Mouse (Mus musculus) midbrain, embryonic 14.5 days (tissue): ENCODE results near the gene Zc3h12d. TPM values are rescaled to one million over a fixed set of nuclear protein-coding genes. Genes with fewer than 3 reads are reported as not detected.
A peak's percentile ranks its signal among the peaks of the same experiment; 100 is the strongest.

ENCODE experiments used
- ATAC-seq: fragments of 200-750 bp; cut with Nextera tagmentation; 2 replicates; pipeline ENCODE4 v1.8.0; 2017; ENCODE audit warnings: moderate number of reproducible peaks, moderate library complexity; ENCODE audit not compliant: low FRiP score, low TSS enrichment
- DNase-seq: peaks from one replicate; pipeline ENCODE4 v3.0.0-alpha.2; 2015
- H3K27ac ChIP-seq: fragments of 300-500 bp; sonication (generic); replicated peaks from 2 replicates; pipeline ENCODE4 v1.5.1; 2014; ENCODE audit warnings: mild to moderate bottlenecking, low read depth, low read length, moderate library complexity
- H3K27me3 ChIP-seq: fragments of 300-500 bp; sonication (generic); 2 replicates; pipeline ENCODE4 v1.6.1; 2014; ENCODE audit warnings: low read length, control low read depth, mixed read lengths; ENCODE audit not compliant: control insufficient read depth, insufficient read depth
- H3K36me3 ChIP-seq: fragments of 300-500 bp; sonication (generic); 2 replicates; pipeline ENCODE4 v1.6.1; 2014; ENCODE audit warnings: low read length, control low read depth; ENCODE audit not compliant: control insufficient read depth, insufficient read depth
- H3K4me1 ChIP-seq: fragments of 300-500 bp; sonication (generic); 2 replicates; pipeline ENCODE4 v1.6.1; 2014; ENCODE audit warnings: mild to moderate bottlenecking, antibody characterized with exemption, low read length, control low read depth; ENCODE audit not compliant: control insufficient read depth, insufficient read depth
- H3K4me2 ChIP-seq: fragments of 300-500 bp; sonication (generic); 2 replicates; pipeline ENCODE4 v1.6.1; 2014; ENCODE audit warnings: mild to moderate bottlenecking, low read length, moderate library complexity
- H3K4me3 ChIP-seq: fragments of 300-500 bp; sonication (generic); replicated peaks from 2 replicates; pipeline ENCODE4 v1.5.1; 2014; ENCODE audit warnings: low read depth, low read length
- H3K9ac ChIP-seq: fragments of 300-500 bp; sonication (generic); replicated peaks from 2 replicates; pipeline ENCODE4 v1.6.1; 2014; ENCODE audit warnings: mild to moderate bottlenecking, low read length, moderate library complexity
- H3K9me3 ChIP-seq: fragments of 300-500 bp; sonication (generic); 2 replicates; pipeline ENCODE4 v1.6.1; 2016; ENCODE audit warnings: low read length, control low read depth, mixed read lengths; ENCODE audit not compliant: control insufficient read depth
- WGBS: fragments of 180-500 bp; shearing (Covaris S2); extraction: QIAGEN DNeasy Blood & Tissue Kit; methylation state at CpG from one replicate; pipeline ENCODE4 v1.1.7; 2014; 5-methylcytosine and 5-hydroxymethylcytosine counted together
- polyA plus RNA-seq: library from polyadenylated mRNA; unstranded; fragments of >200 nt; fragmentation: Nextera tagmentation; extraction: Ambion mirVana; gene quantifications from 2 replicates; pipeline ENCODE4 v1.2.1, GENCODE M21; 2014

The Zc3h12d gene
- 0.13 TPM in 2 replicates for polyA plus RNA-seq

DNA sequence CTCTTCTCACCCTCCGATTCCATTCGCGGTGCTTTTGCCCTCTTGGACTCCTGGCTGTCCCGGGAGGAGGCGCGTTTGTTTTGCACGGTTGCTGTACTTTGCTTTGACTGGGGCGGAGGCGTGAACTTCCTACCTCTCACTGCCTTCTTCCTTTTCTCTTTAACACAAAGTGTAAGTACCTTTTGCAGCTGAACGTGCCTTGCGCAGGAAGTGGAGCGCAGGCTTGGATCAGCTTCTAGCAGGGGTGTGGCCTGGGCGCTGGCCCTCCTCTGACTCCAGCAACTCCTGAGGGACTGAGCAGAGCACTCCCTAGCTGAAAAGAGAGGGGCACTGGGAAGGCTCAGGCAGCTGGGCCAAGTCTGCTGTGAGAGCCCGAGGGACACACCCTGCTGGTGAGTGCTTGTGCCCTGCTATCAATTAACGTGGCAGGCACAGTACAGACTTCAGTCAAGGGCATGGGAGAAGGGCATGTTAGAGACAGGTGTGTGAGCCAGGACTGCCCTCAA is at the start of gene Zc3h12d:
Gene Zc3h12d, plus strand, starts transcription at position 300 of the 506 bp plus-strand sequence.
- Histone ChIP-seq H3K36me3 (no peaks in the 10 kb centered on the region), H3K9me3 (no peaks in the 10 kb centered on the region), H3K4me1 (0 out of 2 replicates have a peak, but pooled peaks cover 4% of the 10 kb centered on the region), H3K27me3 (no peaks in the 10 kb centered on the region), H3K9ac (no peak within 1 kb of the TSS; the same call in 1 of the 2 replicates), H3K4me3 (no peak within 1 kb of the TSS), H3K4me2 (peak within 1 kb of the TSS; percentile 29), H3K27ac (no peak within 1 kb of the TSS)
- ATAC-seq = no peak
- 6% methylated on average over 15 of the region's 15 CpGs for WGBS
- DNase-seq = peak; percentile 7

DNA sequence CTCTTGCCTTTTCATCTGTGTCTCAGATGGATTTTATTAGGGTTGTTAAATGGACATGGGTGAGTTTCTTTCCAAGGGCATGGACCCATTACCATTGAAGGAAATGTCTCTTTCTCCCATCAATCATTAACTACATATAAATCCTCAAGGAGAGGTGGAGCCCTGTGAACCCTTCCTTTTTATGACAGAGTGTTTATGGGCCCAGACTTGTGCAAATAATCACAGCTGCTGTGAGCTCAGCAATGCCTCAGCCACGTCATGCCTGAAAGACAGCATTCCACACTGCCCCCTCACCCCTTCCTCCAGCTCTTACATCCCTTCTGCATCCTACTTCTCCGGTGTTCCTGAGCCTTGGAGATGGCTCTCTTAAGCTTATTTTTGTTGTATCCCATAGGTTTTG is 45.0 kb upstream of the Zc3h12d start:
- H3K27me3 ChIP-seq = no peaks in the 10 kb centered on the region
- ATAC-seq (no peak), DNase-seq (no peak)
- no peak overlapping the region for H3K9ac ChIP-seq
- no peaks in the 10 kb centered on the region for H3K9me3 ChIP-seq
- no peaks in the 10 kb centered on the region for H3K4me1 ChIP-seq
- no peak overlapping the region for H3K4me3 ChIP-seq
- H3K36me3 ChIP-seq = peaks cover 9% of the 10 kb centered on the region
- H3K27ac ChIP-seq = no peak overlapping the region
- H3K4me2 ChIP-seq = no peak overlapping the region
- WGBS = 51% methylated on average over 2 of the region's 2 CpGs

DNA sequence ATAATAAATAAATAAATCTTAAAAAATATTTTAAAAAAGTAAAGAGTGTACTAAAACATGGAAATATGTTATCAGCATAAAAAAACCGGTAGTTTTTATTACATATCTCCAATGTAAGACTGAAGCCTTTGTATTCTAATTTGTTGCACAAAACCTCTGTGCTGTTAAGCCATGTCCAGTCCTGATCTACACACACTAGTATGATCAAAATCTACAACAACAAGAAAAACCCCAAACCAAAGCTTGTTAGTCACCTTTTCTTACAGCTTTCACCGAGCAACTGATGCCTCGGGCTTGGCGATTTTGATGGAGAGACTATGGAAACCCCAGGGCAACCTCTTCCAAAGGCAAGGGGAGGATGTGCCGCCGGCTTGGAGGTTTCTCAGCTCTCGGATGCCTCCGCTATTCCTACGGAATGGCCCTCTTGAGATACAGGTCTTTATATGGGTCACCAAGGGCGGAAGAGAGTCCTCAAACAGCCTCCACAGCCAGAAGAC is 40.0 kb upstream of the Zc3h12d start:
- ATAC-seq (peak; percentile 16), DNase-seq (no peak)
- H3K27ac ChIP-seq = peak overlapping the region; percentile 83
- no peaks in the 10 kb centered on the region for H3K27me3 ChIP-seq
- H3K9ac ChIP-seq = peak overlapping the region; percentile 82
- peak overlapping the region; percentile 92 for H3K4me3 ChIP-seq
- WGBS = 2% methylated on average over 10 of the region's 10 CpGs
- no peaks in the 10 kb centered on the region for H3K9me3 ChIP-seq
- peaks cover 21% of the 10 kb centered on the region for H3K36me3 ChIP-seq
- H3K4me2 ChIP-seq = peak overlapping the region; percentile 61
- peaks cover 10% of the 10 kb centered on the region for H3K4me1 ChIP-seq

DNA sequence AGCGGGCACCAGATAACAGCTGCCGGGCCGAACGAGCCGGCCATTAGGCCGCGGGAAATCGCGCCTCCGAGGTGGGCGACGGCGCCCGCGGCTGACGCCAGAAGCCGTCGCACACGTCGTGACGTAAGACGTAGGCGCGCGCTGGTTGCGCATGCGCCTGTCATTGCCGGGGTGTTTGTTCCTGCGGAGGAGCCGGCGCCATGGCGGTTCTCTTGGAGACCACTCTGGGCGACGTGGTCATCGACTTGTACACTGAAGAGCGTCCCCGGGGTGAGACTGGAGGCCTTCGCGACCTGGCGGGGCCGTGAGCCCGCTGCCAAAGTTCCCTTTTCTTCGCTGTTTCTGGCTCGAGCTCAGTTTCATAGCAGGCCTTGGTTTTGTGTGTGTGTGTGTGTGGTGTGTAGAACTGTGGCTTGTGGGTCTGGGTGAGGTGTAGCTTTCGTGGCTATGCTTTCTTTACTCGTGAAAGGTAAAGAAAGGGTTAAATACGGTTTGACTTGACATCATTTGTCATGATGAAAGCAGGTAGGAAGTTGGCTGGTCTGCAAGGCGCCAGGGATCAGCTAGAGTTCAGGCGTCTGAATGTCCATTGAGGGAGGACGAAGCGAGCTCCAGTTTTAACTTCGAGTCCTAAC is 39.4 kb upstream of the Zc3h12d start, which contains the start of the genes Ginm1 and Ppil4:
Gene Ginm1, minus strand, starts transcription at position 74 of the 635 bp plus-strand sequence.
Gene Ppil4, plus strand, starts transcription at position 141 of the 635 bp plus-strand sequence.
- peak; percentile 98 for DNase-seq
- peak; percentile 94 for ATAC-seq
- Histone ChIP-seq H3K9ac (peak within 1 kb of the TSS; percentile 82), H3K27me3 (no peaks in the 10 kb centered on the region), H3K4me1 (peaks cover 10% of the 10 kb centered on the region), H3K4me2 (peak within 1 kb of the TSS; percentile 88), H3K27ac (peak within 1 kb of the TSS; percentile 83), H3K9me3 (no peaks in the 10 kb centered on the region), H3K36me3 (peaks cover 27% of the 10 kb centered on the region), H3K4me3 (peak within 1 kb of the TSS; percentile 92)
- WGBS = under 1% methylated on average over 52 of the region's 52 CpGs

DNA sequence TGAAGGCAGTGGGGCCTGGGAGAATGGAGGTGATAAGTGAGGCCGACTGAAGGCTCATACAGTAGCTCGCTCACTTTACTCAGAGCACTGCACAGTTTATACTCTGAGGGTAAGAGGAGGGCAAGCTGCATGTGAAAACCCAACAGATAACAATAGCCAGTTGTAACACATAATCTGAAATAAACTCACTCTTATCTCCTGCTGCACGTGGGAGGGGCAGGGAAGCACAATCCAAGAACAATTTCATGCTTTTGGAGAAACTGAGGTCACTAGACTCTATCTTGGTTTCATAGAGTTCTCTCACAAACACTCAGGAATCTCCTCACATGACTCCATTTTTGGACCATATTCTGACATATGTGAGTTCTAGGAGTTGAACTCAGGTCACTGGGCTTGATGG is 31.0 kb upstream of the Zc3h12d start:
- Histone ChIP-seq H3K9ac (no peak overlapping the region), H3K9me3 (no peaks in the 10 kb centered on the region)
- 96% methylated on average over 3 of the region's 3 CpGs for WGBS

DNA sequence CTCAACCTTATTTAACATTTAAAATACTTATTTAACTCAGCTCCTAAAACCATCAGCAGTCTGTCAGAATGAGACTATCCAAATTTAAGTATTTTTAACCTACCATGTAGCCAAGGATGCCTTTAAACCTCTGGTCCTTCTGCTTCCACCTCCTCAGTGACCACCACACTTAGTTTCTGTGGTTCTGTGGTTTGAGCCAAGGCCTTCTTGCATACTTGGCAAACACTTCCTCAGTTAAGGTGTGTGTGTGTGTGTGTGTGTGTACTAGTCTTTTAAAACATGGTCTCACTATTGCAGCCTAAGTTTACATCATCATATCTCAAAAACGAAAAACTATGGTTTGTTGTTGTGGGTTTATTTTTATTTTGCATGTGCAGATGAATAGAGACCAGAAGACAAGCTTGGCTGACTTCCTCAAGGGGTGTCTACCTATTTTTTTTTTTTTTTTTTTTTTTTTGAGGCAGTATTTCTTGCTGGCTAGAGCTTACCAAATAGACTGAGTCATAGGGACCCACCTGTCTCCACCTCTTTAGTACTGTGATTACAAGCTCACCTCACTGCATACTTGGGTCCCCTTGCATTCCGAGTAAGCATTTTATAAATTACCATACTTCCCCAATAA is 29.6 kb upstream of the Zc3h12d start:
- WGBS = 92% methylated on average over 2 of the region's 2 CpGs

More for the DNA sequence above, 31.0 kb upstream of the Zc3h12d start:
- H3K27ac ChIP-seq = no peak overlapping the region
- H3K27me3 ChIP-seq = no peaks in the 10 kb centered on the region
- H3K4me3 ChIP-seq = no peak overlapping the region
- DNase-seq = no peak
- no peak for ATAC-seq
- H3K4me1 ChIP-seq = no peaks in the 10 kb centered on the region
- H3K4me2 ChIP-seq = no peak overlapping the region
- peaks cover 88% of the 10 kb centered on the region for H3K36me3 ChIP-seq

DNA sequence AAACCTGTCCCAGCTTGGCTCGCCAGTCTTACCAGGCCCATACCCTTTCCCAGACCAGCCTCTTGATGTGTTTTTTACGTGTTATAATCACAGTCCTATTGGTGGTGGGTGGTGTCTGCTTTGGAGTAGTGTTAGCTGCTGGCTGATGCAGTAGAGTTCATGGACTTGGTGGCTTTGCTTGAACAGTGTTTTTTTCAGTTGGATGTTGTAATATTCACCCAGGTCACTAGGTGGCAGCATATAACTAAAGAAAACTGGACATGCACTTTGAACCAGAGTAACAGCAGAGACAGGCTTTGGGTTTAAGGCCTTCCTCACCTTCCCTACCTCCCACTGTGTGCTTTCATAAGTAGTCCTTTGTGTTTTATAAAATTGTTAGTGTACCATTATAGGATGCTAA is 22.3 kb upstream of the Zc3h12d start:
- Histone ChIP-seq H3K9me3 (no peaks in the 10 kb centered on the region), H3K27me3 (no peaks in the 10 kb centered on the region), H3K9ac (no peak overlapping the region), H3K4me2 (no peak overlapping the region), H3K4me3 (no peak overlapping the region), H3K36me3 (peaks cover 65% of the 10 kb centered on the region), H3K27ac (no peak overlapping the region), H3K4me1 (no peaks in the 10 kb centered on the region)
- WGBS = 48% methylated on average over 2 of the region's 2 CpGs
- DNase-seq = peak; percentile 83
- ATAC-seq = peak; percentile 34; the same call in 1 of the 2 replicates

More for the DNA sequence above, 29.6 kb upstream of the Zc3h12d start:
- DNase-seq (no peak), ATAC-seq (no peak)
- Histone ChIP-seq H3K4me1 (no peaks in the 10 kb centered on the region), H3K9ac (no peak overlapping the region), H3K9me3 (no peaks in the 10 kb centered on the region), H3K27ac (no peak overlapping the region), H3K36me3 (peaks cover 84% of the 10 kb centered on the region), H3K4me2 (no peak overlapping the region), H3K4me3 (no peak overlapping the region), H3K27me3 (no peaks in the 10 kb centered on the region)

DNA sequence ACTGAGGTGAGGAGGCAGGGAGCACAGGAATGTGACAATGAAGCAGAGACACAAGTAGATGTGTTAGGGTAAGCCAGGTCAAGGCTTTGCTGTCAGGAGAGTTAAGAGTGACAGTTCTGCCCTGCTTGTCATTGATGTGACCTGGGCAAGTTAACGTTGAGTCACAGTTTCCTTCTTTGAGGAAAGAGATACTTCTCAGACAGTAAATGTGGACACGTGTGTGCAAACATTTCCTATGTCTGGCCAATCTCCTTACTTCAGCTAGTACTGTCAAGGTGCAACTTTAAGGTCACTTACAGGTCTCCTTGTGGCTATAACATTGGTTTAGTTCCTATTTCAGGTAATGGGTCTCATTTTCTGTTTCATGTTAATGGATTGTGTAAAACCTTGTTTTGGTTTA is 15.8 kb upstream of the Zc3h12d start:
- H3K27me3 ChIP-seq = no peaks in the 10 kb centered on the region
- no peak for DNase-seq

More for the DNA sequence above, 15.8 kb upstream of the Zc3h12d start:
- no peak for ATAC-seq
- Histone ChIP-seq H3K36me3 (peaks cover 60% of the 10 kb centered on the region), H3K9me3 (no peaks in the 10 kb centered on the region), H3K4me1 (no peaks in the 10 kb centered on the region), H3K9ac (no peak overlapping the region), H3K4me2 (no peak overlapping the region), H3K27ac (no peak overlapping the region), H3K4me3 (no peak overlapping the region)
- 92% methylated on average over 2 of the region's 2 CpGs for WGBS
